Mouse (Mus musculus) common myeloid progenitor, adult 5-6 weeks (primary cell): Measurements from ENCODE around the gene Arih2. TPM values are rescaled to one million over a fixed set of nuclear protein-coding genes. Genes with fewer than 3 reads are reported as not detected.

Experiments used
- ATAC-seq: replicated peaks from 2 replicates; pipeline ENCODE4 v1.8.0; 2016; ENCODE audit warnings: low read depth, mild to moderate bottlenecking, moderate TSS enrichment, inconsistent platforms; ENCODE audit not compliant: poor library complexity, severe bottlenecking
- total RNA-seq: library from RNA; stranded (forward); fragments of 200-1000, 187-1606 nt; gene quantifications from 2 replicates; pipeline ENCODE4 v1.2.3, GENCODE M21; 2017

Gene Arih2
- total RNA-seq, 1 experiment from 2014 or later = 50.6 TPM

DNA sequence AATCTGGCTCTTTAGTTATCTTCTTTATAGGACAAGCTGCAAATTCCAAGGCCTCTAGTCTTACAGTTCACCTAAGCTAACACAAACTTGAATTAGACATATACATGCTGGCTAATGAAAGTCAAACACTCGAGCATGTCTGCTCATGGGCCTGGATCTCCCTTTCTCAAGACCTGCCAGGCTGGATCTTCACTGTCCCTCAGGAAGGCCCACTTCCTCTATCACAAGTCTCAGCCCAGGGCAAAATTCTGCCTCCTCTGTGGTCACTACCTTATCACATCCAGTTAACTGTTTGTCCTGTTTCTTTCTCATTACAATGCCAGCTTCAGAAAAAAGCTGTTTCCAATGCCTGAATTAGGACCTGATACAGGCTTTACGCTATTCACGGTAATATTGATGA, 54.8 kb downstream of the Arih2 start:
- ATAC-seq = 0 out of 2 replicates have a peak, but pooled peaks have one; percentile 36

DNA sequence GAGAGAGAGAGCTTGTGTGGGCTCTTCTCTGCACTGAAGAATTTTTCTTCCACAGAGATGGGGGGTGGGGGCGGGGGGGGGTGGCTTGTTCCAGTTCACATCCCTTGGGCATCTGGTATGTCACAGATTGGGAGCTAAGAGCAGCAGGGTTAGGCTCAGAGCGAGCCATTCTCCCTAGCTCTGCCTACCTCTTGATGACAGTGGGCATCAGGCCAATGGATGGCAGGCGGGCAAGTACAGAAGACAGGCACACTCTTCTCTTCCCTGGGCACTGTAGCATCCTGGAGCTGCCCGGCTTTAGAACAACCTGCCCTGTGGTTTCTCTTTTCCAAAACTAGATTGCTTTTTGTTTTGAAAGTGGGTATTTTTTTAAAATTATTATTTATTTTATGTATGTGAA, 57.7 kb downstream of the Arih2 start:
- ATAC-seq = no peak

DNA sequence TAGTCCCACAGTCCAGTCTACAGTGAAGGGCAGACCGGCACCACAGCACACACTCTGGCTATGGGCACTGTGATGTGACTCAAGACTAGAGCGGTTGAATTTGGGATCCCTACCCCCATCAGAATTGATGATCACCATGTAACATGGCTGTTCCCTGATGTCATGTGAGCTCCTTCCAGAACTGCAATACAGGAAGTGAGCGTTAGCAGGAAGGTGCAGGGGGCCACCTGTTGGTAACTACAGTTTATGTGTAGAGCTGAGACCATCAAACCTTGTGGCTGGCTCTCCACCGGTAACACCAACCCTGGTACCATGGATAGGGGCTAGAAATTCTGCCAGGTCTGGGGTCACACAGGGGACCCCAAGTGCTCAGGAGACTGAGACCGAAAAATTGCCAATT, 60.0 kb downstream of the Arih2 start:
- ATAC-seq = 0 out of 2 replicates have a peak, but pooled peaks have one; percentile 58

DNA sequence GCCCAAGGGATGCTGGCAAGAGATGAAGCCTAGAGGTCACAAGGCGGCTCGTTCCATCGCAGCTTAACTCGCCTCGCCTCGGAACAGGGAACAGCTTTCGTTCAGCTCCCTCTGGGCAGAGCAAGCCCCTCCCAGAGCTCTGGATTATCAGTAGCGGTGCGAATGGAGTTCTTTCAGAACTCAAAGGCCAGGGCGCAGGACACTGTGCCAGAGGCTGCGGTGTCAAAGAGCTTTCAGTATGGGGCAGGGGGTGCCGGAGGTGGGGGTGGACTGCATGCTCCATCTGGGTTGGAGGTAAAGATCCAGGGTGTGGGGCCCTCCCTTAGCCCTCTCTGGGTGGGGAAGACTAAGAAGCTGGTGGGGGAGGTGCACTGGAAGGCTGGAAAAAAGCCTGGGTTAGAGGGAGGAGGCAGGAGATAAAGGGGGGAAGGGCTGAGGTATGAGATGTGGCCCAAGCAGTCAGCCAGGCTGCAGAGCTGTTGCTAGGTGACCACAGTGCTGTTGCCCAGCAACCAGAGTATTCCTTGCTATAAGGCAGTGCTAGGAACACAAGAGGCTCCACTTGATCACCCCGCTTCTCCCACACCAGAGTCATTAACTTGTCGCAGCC, 61.5 kb downstream of the Arih2 start:
- no peak for ATAC-seq

DNA sequence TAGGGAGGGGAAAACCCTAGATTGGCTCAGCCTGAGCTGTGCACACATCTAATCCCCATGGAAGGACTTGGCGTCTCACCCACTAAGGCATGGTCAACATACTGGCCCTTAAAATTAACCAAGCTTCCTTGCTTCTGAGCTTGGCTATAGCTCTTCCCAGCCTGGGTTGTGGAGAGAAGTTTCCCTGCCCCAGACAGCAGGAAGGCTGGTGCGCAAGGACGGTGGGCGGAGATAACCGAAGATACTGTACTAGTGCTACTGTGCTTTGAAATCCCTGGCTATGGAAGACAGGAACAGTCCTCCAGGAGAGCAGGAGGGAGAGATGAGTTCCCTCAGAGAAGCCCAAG, 69.9 kb downstream of the Arih2 start:
- ATAC-seq = no peak

DNA sequence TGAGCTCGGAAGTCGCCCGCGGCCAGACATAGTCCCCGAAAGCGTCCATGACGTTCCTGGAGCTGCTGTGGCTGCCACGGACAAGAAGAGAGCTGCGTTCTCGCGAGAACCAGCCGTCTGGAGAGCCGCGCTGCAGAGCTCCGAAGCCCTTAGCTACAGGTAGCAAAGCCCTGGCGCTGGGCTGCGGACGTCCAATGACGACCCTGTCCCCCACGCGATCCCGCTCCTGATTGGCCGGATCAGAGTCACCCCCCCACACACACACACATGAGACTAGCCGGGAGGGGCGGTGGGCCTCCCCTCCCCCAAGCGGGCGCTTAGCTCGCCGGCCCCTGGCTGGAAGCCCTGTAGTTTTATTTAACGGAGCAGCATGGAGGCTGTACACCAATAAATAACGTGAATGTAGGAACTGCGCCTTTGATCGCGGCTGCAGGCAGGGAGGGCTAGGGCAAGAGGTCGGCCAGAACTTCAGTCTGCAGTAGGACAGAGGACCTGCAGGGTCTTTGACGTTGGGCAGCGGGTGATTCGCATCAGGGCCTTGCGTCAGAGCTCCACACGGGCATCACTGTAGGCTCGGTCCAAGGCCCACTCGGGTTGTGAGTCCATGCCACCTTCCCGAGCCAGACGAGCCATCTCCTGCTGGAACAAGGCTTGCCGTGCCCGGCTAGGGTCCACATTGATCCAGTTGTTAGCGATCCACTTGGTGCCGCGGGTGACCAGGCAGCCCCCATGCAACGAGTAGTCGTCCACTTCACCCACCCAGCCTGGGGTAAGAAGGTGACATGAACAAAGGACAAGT, 70.4 kb downstream of the Arih2 start, which contains the start of gene Wdr6:
Gene Wdr6 (minus strand): TSS at position 195 of the 799 bp plus-strand sequence.
- peak; percentile 93 for ATAC-seq

DNA sequence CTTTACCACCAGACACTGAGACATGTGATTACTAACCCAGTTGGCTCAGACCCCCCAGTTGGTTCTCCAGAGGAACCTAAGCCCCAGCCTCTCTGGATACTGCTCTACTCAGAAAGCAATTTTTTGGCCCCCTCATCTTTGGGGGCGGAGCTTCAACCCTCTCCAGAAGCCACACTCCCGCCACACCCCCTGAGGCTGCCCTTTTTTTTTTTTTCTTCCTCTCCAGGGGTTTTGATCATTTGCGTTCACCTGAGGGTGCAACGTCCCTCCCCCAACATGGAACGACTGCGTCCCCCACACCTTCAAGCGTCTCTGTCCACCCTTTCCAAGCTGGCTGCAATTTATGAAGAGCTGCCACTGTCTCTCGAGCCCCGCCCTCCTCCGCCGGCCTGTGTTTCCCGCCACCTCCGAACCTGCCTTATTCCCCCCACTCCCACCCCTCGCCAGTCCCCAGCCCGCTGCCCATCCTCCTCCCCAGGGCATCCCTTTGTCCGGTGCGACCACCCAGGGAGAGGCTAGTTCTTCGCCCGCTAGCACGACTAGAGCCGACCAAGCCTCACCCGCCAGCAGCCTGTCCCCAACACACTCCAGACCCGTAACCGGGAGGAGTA, 71.1 kb downstream of the Arih2 start:
- ATAC-seq = peak; percentile 2; the same call in 1 of the 2 replicates

DNA sequence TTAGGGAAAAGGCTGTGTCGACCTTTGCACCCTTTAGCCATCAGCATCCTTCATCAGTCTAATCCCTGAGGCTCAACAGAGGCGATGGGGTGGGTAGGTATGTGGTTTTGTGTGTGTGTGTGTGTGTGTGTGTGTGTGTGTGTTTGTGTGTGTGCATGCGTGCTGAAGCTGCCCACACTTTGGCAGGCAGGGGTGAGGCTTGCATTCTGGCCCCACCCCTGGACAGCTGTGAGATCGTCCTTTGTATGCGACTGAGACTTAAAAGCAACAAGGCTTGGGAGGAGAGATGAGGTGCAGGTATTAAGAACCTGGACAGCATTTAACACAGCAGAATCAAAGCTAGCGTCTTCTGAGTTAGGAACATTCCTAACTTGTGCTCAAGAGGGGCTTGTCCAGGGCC, 72.2 kb downstream of the Arih2 start:
- no peak for ATAC-seq

DNA sequence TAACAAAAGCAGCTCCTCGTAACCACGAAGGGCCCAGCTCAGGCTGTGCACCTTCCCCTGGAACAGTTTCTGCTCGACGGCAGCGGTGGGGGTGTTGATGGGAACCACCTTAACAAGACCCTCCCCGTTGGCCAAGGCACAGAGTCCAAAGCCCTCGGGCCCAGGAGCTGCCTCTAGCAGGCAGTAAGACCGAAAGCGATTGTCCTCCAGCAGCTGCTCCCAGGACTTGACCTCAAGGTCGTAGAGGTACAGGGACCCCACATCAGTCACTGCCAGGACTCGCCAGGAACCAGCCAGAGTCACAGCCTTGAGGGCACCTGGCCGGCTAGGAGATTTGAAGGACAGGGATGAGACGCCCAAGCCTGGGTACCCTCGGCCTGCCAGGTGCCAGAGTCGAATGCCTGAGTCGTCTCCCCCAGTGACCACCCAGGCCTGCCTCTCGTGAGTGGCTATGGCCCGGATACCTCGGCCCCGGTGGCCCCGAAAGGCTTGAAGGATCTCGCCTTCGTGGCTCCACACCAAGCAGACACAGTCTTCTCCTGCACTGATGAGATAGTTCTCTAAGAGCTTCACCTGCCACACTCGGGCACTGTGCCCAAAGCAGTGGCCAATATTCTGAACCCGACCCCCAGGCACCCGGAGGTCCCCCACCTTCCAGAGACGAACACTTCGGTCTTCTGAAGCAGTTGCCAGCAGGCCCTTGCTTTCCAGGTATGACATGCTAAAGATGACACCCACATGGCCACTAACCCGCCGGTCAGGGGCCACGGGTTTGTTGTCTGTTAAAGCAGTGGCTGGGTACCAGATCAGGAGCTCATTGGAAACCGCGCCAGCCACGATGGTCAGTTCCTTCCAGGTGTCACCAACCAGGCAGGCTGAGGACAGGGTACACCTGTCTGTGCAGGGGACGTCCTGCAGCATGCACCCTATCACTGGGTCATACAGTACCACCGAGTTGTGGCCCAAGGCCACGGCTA, 73.6 kb downstream of the Arih2 start:
- ATAC-seq = no peak

DNA sequence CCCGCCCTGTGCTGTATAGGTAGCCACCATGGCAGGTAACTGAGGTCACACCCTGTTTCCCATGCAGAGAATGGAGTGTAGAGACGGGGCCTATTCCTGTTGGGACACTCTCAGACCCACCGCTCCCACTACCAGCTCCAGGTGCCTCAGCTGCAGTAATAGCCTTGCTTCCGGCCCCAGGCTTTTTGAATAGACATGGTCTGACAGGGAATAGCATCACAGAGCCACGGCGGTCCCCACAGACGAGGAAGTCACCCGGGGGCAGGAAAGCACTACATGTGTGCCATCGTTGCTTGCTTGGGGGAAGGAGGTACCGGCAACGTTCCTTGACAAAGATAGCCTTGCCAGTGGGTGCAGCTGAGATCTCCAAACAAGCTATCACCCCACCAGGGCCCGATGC, 74.3 kb downstream of the Arih2 start:
- no peak for ATAC-seq

DNA sequence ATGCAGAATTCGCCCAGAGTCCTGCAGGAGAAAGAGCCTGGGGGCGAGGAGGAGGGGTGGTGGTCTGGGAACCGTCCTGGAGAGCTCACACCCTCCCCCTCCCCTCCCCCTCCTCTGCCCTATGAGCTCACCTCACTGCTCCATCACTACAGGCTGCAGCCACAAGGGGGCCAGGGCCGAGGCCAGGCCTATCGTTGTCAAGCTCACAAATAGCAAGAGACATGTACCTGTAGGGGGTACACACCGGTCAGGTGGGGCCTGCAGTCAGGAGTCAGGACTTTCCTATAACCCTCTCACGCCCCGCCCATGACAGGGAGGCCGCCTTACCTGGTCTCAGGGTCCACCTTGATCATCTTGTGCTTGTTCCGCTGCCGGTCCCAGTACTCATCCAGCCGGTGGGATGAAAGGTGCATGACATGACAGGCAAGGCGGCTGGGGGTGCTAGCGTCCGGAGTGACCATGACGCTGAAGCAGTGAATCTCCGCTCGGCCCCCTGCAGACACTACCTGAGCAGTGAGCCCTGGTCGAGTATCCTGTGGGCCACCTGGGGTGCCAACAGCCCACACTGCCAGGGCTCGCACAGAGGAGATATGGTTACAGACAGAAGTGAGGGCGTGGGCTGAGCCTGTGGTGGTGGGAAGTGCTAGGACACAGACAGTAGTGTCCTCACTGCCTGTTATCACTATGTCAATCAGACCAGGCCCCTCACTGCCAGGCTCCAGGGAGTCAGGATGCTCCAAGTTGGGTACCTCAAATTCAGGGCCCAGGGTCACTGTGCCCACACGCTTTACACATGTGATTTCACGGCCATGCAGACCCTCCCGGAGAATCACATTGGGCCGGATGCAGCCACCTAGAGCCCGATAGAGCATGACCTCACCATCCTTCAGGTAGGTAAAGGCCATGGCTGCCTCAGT, 75.2 kb downstream of the Arih2 start:
- ATAC-seq = 0 out of 2 replicates have a peak, but pooled peaks have one; percentile 7

DNA sequence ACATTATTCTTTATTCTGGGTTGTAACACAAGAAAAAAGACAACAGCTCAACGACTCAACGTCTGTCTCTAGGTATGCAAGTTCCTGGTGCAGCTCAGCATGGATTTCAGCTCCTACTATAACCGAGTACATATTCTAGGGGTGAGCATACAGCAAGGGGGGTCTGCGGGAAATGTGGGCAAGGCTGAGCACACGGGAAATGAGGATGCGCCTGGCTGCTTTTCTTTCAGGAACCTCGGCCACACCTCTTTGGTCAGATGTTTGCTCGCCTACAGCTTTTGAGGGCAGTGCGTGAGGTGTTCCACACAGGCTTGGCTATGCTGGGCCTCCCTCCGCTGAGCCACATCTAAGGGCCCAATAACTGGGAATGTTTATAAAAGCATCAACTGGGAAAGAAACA, 76.9 kb downstream of the Arih2 start:
- ATAC-seq = no peak

DNA sequence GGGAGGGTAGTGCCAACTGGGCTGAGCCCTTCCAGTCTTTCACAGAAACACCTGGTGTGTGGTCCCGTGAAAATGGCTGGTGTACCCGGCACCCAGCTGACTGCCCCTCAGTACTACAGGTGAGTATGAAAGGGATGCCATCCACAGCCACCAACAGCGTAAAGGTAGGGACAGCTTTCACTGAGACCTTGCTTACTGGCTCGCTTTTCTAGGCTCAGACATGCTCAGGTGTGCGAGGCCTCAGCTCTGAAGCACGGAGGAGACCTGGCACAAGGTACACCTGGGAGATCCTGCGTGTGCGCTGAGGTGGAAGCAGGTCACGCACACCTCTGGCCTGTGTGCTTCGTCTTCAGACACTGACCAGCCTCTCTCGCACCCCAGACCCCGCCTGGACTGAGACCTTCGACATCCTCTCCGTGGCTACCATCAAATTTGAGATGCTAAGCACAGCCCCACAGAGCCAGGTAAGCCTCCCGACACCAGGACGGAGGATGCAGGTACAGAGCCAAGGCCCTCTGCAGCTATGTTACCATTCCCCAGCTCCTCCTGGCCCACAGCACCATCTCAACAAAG, 77.7 kb downstream of the Arih2 start:
- ATAC-seq = no peak

DNA sequence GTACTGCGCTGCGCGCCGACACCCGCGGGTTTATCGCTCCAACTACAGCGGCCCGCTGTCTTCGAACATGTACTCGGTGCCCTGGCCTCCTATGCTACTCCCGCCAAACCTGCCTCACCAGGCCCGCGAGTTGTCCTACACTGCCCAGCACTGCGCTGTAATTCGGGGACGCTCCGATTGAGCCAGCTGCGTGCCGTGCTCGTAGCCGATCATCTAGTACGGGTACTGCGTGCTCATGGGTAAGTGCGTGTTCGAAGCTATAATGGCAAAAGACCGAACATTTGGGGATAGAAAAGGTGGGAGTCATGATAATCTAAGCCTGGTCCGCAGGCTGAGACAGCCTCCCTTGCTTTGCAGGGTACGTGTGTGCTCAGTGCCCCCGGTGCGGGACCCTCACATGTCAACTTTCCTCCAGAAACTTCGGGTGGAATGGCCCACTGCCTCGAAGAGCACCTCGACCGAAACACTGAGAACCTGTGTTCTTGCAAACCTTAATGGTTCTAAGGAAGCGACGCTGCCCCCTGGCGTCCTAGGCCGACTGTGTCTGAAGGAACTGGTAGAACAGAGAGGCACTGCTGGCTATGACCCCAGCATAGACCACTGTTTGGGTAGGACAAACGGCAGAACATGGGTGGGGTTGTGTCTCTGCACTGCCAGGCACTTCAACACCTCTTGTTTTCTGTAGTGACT, 78.8 kb downstream of the Arih2 start:
- peak; percentile 22 for ATAC-seq

DNA sequence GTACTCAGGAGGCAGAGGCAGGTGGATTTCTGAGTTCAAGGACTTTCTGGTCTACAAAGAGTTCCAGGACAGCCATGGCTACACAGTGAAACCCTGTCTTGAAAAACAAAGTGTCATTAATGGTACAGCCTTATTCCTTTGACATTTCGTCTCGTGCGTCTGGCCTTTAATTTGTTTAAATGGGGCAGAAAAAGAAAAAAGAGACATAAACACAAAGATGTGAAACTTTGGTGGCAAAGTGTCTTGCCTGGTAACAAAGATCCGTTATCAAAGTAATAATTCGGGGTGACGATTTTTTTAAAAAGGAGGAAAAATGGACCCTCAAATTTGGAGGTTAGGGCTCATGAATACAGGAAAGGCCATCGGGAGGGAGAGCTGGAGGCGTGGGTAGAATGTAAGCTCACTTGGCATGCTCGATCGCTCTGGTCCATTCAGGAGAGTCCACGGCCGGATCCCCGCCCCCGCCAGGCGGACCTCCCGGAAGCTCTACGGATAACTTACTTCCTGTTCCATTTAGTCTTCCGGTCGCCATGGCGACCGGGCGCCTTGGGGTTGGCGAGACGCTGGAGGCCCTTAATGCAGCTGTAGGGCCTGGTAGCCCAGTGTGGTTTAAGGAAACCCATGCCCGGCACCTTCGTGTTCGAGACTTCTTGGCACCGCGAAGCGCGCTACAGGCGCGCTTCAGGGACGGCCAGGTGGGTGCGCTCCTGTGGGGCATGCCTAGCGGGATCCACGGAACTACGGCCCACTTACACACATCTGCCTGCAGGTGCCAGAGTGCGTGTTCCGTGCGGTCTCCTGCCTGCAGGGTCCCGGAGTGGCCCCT, 79.6 kb downstream of the Arih2 start, which contains the start of gene Dalrd3:
Gene Dalrd3 (plus strand): TSS at position 506 of the 826 bp plus-strand sequence.
- ATAC-seq = peak; percentile 45

DNA sequence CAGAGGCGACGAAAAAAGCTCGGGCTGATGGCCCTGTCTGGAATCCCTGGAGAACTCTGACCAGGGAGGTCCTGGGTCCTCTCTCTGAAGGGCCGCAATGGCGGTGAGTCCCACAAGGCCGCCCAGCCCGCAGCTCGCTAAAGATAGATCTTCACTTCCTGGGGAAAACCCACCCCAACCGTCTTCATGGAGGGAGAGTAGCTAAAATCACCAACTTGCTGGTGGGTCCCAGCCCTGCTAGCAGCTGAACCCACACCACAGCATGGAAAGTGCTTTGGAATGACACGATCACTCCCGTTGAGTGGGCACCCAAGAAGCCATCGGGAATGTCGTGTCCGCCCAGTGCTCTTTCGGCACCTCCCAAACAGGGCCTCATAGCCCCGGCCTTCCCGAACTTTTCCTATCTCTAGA, 80.7 kb downstream of the Arih2 start:
- ATAC-seq = no peak

DNA sequence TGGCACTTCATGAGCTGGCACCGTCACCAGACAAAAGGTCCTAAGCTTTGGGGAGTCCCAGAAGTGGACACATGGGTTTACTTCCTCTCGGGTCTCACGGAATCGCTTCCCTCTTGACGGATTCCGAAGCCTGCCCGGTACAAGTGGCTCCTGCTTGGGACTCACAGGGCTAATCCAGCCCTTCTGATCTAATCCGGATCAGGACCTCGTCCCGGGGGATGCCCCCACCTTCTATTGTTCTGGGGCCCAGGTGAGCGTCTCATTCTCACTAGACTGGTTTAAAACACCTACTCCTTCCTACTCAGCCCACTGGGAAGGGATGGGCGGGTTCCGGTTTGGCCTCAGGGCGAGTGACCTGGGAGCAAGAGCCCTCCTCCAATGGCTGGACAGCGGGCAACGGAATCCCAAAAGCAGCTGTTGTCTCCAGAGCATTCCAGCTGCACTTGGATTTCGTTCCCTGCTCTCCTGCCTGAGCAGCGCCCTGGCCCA, 81.2 kb downstream of the Arih2 start:
- no peak for ATAC-seq
